Mouse (Mus musculus) telencephalon, adult 2 months (tissue): ENCODE data around the gene Churc1.
"Not testable (repeated sequence)": the region's sequence is repeated elsewhere in the genome, so short reads cannot be mapped to it uniquely, and the experiment has no call there.

Source experiments
- DNase-seq: peaks from one replicate; pipeline ENCODE4 v3.0.0-alpha.2; 2011; ENCODE audit warnings: low read depth, low spot score

The Churc1 gene

DNA sequence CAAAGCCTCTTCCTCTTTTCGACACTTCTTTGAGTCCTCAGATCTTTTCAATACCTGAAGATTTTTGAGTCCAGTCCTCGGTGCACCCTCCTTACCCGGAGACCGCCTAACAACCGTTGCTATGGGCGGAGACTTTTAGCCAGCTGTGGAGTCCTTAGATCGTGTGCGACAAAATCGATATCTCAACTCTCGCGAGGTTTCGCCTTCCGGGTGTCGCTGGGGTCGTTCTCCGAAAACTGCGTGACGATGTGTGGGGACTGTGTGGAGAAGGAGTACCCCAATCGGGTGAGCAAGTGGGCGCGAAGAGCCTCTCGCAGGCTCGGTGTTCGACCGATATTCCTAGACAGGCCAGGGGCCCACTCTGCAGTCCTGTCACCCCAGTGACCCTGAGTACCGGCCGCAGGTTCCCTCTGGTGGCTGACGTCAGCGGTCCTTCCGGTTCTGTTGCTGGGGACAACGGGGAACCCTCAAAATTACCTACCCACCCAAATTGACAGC, at the start of gene Churc1, which contains the start of gene Fntb:
Gene Churc1 (plus strand): TSS at position 185 of the 498 bp plus-strand sequence.
Gene Fntb (plus strand): TSS at position 236 of the 498 bp plus-strand sequence.
- peak; percentile 95 for DNase-seq

DNA sequence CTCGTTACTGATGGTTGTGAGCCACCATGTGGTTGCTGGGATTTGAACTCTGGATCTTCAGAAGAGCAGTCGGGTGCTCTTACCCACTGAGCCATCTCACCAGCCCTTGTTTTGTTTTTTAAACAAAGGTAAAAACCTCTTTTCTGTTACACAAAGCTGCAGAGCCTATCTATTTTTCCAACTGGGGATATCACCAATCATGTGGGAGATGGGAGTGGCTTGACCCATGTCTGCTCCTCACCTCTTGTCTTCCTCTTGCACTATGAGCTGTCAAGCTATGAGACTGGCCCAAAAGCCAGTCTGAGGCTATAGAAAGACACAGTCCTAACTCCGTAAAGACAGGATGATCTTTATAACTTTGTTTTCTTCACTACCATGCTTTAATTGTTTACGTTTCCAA, 47.0 kb upstream of the Churc1 start:
- no peak for DNase-seq

DNA sequence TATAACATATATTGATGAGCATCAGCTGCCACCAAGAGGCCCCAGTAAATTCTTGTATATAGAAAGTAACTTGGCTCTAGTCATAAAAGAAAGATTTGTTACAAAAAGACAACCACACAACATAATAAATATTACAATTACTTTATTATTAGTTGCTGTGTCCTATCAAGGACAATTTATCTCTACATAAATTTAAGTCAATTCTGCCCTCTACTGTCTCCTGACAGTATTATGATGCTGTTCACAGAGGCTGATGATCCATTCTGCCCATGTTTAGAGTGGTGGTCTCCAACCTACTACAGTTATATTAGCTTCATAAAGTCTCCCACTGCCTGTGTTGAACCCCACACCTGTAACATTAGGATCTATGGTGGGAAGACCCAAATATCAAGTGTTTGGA, 44.8 kb upstream of the Churc1 start:
- DNase-seq = no peak

DNA sequence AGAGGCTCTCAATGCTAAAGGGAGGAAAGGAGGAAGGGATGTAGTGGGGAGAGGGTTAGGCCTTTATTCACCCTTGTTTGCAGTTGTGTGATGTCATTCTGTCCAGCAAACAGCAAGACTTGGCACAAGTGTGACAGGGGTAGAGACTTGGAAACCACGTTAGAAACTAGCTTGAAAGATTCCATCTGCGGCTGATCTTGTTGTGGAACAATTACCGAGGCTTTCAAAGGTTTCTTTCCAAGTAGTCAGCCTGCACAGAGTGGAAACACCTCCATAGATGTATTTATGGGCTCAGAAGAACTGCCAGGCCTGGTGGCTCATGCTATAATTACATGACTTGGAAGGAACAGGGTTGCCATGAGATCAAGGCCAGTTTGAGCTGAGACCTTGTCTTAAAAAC, 43.3 kb upstream of the Churc1 start:
- no peak for DNase-seq

DNA sequence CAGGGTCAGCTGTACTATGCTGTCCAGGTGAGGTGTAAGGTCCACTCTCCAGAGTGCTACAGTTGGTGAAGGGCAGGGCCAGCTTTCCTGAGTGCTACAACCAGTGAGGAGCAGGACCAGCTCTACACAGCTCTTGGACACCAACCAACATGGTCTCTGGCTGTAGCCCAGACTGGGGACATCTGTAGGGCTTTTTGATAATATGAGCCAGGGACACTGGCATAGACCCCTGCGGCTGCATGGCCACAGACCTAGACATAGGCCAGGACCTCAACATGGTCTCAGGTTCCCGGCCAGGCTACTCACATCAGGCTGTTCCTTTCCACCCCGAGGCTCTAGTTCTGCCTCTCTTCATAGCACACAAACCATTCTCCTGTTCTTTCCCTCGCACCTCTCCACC, 37.4 kb upstream of the Churc1 start:
- DNase-seq = no peak

GRCm38 (mm10) chr12:76750866-76751459, 14.4 kb upstream of the Churc1 start:
- no peak for DNase-seq

DNA sequence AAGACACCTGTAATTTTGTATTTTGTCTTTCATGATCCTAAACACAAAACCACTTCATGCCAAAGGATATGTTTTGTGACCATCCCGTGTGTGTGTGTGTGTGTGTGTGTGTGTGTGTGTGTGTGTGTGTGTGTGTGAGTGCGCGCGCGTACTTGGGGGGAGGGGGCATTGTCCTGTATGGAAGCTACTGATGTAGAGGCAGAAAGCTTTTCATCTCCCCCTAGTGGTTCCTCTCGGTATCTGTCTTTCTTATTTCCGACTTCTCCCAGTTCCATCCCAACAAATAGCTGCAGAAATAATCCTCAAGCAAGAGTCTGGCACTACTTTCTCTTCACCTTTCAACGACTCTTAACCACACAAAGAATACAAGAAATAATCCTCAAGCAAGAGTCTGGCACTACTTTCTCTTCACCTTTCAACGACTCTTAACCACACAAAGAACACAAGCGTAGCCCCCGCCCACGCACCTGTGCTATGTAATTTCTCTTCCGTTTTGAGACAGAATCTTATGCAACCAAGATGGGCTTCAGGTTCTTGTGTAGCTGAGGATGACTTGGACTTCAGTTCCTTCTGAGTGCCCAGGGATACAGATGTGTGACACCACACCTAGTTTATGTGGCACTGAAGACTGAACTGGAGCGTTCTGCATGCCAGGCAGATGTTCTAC, 12.6 kb upstream of the Churc1 start:
- DNase-seq = peak; percentile 55

GRCm38 (mm10) chr12:76765901-76766630, 728 bp downstream of the Churc1 start:
- DNase-seq = no peak

DNA sequence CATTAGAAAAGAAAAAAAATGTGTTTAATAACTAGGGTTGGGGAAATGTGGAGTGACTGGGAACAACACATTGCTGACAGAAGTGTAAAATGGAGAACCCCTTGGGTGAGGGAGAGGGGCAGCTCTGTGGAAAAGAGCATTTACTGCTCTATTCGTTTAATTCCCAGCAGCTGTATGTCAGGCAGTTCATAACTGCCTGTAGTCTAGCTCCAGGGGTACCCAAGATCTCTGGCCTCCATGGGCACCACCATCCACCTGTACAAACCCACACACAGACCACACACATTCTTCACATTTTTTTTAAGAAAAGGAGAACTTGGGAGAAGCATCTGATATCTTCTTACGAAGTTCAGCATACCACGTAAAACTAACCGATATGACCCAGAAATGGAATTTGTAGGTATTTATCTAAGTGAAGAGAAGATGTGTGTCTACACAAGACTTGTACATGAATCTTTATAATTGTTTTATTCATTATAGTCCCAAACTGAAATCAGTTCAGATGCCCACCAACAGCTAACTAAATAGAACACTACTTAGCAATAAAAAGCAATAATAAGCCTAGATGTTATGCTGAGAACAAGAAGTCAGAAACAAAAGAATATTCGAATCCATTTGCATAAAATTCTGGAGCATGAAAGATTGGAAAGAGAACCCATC, 5.6 kb downstream of the Churc1 start:
- DNase-seq = no peak

DNA sequence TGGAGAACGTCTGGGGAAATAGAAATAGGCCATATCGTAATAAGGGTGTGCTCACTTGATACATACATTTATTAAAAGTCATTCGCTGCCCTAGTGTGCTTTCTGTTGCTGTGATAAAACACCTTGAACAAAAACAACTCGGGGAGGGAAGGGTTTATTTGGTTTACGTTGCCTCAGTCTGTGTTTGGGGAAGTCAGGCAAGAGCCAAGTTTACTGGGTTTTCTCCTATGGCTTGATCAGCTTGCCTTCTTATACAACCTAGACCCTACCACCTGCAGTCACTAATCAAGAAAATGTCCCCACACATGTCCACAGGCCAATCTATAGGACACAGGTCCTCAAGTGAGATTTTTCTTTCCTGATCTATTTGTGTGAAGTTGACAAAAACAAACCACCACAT, 6.2 kb downstream of the Churc1 start:
- no peak for DNase-seq

GRCm38 (mm10) chr12:76774652-76775051, 9.3 kb downstream of the Churc1 start:
- DNase-seq = no peak

DNA sequence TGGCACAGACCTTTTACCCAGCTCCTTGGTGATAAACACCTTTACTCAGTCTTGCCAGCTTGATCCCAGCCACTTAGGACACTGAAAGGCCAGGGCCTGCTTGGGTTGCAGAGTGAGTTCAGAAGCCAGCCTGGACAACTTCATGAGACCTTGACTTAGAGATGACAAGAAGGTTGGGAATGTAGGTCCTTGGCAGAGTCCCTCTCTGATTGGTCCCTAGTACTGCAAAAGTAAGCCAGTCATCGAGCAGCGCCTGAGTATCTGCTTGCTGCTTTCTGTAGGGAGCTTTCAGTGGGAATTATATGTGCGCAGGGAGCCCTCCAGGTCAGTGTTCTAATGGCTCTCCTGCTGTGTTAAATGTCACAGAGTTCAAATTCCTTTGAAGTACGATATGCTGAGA, 9.8 kb downstream of the Churc1 start:
- no peak for DNase-seq

GRCm38 (mm10) chr12:76776898-76777297, 11.6 kb downstream of the Churc1 start:
- no peak for DNase-seq

GRCm38 (mm10) chr12:76777845-76778244, 12.5 kb downstream of the Churc1 start:
- DNase-seq = no peak

DNA sequence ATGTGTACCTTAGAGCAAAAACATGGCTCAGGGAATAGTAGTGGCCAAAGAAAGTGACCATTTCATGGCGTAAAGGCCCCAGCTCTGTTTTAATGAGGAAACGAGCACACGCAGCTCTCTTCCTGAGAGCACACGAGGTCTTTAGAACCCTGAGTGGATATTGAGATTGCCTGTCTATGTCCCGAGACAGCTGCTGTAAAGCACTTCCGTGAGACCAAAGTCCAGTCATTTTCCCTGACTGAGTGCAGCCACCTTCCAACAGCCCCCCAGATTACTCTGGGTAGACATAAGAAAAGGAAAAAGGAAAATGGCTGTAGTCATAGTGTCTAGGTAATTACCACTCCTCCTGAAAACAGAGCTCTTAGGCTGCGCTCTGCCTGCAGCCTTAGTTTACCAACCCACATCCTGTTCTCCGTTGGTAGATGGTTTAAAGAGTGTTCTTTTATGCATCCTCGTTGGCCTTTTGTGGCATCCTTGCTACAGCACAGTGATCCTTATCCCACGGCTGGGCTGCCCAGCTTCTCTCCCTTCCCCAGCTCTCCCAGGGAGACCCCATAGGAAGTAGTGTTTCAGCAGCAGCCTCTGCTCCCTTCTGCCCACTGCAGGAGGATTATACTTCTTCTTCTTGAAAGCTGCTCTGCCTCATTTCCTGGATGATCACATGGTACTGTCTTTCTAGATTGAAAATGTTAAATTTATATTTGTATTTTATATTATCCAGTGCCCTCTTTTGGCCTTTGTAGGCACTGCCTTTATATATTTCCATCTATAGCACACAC, 13.2 kb downstream of the Churc1 start:
- no peak for DNase-seq

DNA sequence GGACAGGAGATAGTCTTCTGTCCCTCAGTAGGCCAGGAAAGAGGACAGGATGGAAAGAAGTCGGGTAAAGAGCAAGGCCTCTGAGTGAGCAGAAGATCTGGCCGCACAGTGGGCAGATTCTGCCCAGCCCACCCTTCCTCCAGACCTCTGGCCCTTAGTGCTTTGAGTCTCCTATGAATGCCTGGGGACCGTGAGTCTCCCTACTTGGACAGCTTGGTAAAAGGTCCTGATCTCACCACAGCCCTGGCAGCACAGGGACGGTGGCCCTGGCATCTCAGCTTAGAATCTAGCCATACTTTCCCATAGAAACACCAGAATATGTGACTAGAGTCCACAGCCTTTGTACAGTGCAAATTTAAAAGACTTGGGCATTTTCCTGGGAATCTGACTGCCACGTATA, 14.6 kb downstream of the Churc1 start:
- DNase-seq = no peak

DNA sequence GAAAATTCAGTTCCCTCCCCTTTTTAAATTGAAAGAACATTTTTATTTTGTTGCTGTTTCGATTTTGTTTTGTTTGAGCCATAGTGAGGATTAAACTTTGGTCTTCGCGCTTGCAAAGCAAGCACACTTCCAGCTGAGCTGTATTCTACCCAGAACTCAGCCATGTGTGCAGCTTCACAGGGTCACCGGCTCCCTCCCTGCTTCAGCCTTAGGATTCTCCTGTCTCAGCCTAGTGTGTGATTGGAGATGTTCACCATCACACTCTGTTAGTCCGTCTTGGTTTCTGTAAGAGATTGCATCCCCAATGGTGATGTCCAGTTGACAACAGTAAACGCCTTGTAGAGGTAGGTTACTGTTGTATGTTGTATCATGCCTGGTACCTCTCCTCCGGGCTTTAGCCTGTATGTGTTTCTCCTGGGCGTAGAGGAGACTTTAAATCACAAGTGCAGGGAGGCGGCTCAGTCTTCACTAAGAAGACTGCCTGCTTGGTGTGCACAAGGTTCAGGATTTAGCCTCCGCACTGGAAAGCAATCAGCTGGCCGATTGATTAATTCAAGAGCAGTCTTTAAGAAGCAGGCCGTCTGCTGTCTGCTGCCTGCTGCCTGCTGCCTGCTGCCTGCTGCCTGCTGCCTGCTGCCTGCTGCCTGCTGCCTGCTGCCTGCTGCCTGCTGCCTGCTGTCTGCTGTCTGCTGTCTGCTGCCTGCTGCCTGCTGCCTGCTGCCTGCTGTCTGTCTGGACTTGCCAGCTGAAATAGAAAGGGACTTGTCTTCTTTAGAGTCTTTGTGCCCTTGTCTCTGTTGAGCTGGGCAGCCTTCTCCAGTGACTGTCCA, 15.5 kb downstream of the Churc1 start:
- no peak for DNase-seq

DNA sequence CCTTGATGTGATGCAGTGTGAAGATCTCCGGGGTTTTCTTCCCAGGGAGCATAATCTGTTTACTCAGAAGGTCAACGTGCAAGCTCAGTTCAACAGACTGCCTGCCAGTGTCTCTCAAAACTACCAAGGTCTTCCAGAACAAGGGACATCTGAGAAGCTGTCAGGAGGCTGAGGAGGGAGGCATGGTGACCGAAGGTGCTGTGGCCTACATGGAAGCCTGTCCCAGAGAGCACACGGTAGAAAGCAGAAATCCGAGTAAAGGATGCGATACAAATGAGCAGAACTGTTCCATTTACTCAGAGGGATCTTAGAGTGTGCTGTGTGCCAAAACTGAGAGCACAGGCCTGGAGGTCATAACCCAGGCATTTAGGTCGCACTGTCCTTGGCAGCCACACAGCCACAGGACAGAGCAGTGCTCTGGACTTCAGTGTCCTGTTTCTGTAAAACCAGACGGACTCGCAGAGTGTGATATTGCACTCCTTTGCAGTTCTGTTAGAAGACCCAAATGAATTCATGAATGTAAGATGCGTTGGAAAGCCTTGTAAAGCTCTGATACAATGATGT, 18.8 kb downstream of the Churc1 start:
- no peak for DNase-seq

DNA sequence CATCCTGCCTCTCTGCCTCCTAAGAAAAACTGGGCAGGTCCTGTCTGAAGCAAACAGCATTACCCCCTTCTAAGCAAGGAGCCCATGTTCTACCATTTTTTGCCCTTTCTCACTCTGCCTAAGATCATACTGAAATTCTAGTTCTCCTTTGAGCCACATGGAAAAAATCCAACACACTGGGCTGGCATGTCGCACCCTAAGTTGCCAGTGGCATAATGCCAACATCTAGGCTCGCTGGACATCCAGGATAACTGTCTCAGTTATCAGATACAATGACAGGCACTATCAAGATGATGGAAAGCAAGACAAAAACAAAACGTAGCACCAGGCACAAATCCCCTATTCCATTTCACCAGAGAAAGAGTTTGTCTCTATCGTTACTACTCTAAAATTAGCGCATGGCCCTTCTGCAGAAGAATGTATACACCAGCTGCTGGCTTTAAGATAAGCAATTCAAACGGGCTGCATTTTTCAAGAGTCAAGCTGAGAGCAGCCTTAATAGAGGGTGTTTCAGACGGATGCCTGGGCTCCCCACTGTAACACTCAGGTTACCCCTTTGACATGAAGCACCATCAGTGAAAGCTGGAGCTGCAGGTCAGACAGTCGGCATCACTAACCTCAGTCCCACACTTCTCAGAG, 25.2 kb downstream of the Churc1 start:
- DNase-seq = no peak

GRCm38 (mm10) chr12:76792540-76792939, 27.2 kb downstream of the Churc1 start:
- not testable (repeated sequence) for DNase-seq
